Mouse (Mus musculus) embryo, embryonic 10.5 days (tissue): ENCODE results near the gene Atmin.

Source experiments
- DNase-seq: peaks from one replicate; pipeline ENCODE4 v3.0.0-alpha.2; 2015; ENCODE audit warnings: low spot score

Gene Atmin

GRCm38 (mm10) chr8:116951369-116951768, 8.2 kb downstream of the Atmin start:
- DNase-seq, result no peak

GRCm38 (mm10) chr8:116951778-116952177, 8.6 kb downstream of the Atmin start:
- DNase-seq, result no peak

GRCm38 (mm10) chr8:116952428-116952827, 9.2 kb downstream of the Atmin start:
- DNase-seq, result no peak

- no peak for DNase-seq
Observed at GRCm38 (mm10) chr8:116954415-116954814, 11.2 kb downstream of the Atmin start.

GRCm38 (mm10) chr8:116969531-116969930, 26.3 kb downstream of the Atmin start:
- no peak for DNase-seq

- no peak for DNase-seq
Observed at GRCm38 (mm10) chr8:116975066-116975465, 31.9 kb downstream of the Atmin start.

GRCm38 (mm10) chr8:116975606-116976005, 32.4 kb downstream of the Atmin start:
- no peak for DNase-seq

GRCm38 (mm10) chr8:116978052-116978451, 34.9 kb downstream of the Atmin start:
- no peak for DNase-seq

GRCm38 (mm10) chr8:116978631-116979256, 35.6 kb downstream of the Atmin start, which contains the start of gene 1700030J22Rik:
Gene 1700030J22Rik (minus strand): TSS chr8:116978959.
- peak; percentile 99 for DNase-seq

- DNase-seq, result peak; percentile 88
Observed at GRCm38 (mm10) chr8:116980117-116980516, 36.9 kb downstream of the Atmin start.

GRCm38 (mm10) chr8:116989842-116990241, 46.6 kb downstream of the Atmin start:
- no peak for DNase-seq

- DNase-seq, result no peak
Observed at GRCm38 (mm10) chr8:116991241-116991640, 48.0 kb downstream of the Atmin start.

GRCm38 (mm10) chr8:116992176-116992971, 49.2 kb downstream of the Atmin start:
- DNase-seq, result peak; percentile 45

- peak; percentile 100 for DNase-seq
Observed at GRCm38 (mm10) chr8:116993095-116993867, 50.1 kb downstream of the Atmin start, which contains the start of gene Gcsh. Gene Gcsh (minus strand): TSS chr8:116993537.

GRCm38 (mm10) chr8:116994016-116994716, 51.0 kb downstream of the Atmin start:
- no peak for DNase-seq
